Mouse (Mus musculus): ENCODE measurements around the gene Nsun2. TPM values are rescaled to one million over a fixed set of nuclear protein-coding genes. Genes with fewer than 3 reads are reported as not detected.

The Nsun2 gene
- 126 and 131 TPM in 2 replicates for polyA plus RNA-seq (2015; fragmentation: Nextera tagmentation; extraction: Ambion mirVana)

DNA sequence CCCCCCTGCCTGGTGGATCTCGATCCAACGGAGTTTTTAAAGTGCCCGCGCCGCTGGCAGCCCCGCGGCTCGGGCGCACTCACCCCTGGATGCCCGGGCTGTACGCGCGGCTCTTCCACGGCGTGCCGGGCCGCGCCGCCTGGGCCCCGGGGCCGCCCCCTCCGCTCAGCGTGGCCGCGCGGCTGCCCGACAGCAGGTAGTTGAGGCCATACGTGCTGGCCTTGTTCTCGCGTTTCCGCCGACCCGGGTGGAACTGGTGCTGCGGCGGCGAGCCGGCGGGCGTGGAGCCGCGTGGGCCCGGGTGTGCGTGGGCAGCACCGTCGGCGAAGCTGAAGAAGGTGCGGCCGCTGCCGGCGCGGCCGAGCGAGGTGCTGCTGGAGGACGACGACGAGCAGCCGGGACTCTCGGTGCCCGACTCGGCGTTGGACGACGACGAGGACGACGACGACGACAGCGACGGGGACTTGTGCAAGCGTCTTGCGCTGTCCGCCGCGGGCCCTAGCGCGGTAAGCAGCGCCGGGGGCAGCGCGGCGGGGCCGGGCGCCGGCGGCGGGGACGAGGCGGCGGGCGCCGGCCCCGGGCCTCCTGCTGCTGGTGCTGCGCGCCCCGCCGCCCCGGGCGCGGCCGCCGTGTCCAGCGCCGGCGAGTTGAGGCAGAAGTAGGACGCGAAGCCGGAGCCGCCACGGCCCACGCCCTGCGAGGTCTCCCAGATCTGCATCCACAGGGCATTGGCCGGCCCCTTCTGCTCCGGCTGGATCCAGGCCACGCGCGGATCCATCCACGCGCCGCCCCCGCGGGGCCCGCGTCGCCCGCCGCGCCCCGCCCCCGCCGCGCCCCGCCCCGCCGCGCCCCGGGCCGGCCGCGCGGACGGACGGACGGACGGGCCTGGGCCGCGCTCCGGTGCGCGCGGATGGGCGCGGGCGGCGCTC, at the start of gene Nsun2:
Nsun2 (plus strand) TSS at position 342 of the 929 bp plus-strand sequence.
- peak; percentile 43 for DNase-seq (ENCODE audit: low spot score)

DNA sequence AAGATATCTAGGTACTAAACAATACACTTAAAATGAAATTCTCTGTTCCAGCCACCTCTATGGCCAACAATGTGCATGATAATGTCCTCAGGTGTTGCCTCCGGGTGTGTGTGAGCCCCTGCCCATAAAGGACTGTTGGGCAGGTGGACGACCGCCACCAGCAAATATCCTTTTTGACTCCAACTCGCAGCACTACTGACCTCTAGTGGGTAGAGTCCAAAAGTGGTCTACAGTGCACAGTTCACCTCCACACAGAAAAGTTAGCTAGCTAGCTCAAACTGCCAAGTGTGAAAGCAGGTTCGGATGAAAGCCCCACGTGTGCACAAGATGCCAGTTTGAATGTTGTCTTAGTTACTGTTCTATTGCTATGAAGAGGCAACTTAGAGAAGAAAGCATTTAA, 48.2 kb upstream of the Nsun2 start:
- peak; percentile 10 for DNase-seq (ENCODE audit: low spot score)

DNA sequence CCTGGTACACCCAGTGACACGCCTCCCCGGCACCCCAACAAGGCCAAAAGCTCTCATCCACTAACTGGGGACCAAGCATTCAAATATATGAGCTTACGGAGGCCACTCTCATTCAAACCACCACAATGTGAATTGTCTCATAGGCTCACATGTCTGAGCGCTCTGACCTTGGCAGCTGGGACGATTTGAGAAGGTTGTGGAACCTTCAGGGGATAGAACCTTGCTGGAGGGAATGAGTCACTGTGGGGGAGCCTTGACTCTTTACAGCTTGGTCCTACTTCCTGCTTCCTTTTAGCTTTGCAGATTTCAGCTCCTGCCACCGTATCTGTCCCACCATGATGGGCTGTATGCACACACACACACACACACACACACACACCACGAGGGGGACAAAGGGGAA, 47.7 kb upstream of the Nsun2 start:
- DNase-seq (ENCODE audit: low spot score), result no peak

DNA sequence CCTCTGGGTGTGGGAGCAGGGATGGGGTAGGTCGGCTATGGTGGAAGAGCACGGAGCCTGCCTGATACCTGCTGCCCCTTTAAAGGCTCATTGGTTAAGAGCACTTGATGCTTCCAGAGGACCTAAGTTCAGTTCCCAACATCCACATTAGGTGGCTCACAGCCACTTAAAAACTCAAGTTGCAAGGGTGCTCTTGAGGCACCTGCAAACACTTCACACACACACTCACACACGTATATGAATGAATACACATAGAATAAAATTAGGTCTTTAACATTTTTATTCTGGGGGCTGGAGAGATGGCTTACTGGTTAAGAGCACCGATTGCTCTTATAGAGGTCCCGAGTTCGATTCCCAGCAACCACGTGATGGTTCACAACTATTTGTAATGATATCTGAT, 46.4 kb upstream of the Nsun2 start:
- DNase-seq (ENCODE audit: low spot score), result no peak

- no peak for DNase-seq (ENCODE audit: low spot score)
These were observed 45.8 kb upstream of the Nsun2 start for GRCm38 (mm10) chr13:69487611-69488275.

- no peak for DNase-seq (ENCODE audit: low spot score)
These were observed 44.8 kb upstream of the Nsun2 start for GRCm38 (mm10) chr13:69488565-69489255.

DNA sequence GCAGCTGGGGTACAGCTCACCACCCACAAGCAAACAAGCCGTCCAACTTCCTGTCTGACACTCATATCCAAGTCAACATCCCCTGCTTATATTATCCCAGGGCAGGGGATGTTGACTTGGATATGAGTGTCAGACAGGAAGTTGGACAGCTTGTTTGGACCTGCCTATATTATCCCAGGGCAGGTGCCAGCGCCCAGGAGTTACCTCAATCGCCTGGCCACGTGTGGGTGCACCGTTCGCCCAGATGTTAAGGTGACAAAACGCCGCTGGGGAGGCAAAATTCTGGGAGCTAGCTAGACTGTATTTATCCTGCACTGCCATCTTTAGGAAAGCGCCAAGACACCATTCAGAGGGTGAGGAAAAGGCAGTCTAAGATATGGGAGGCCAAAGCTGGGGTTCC, 43.8 kb upstream of the Nsun2 start:
- DNase-seq (ENCODE audit: low spot score), result no peak

DNA sequence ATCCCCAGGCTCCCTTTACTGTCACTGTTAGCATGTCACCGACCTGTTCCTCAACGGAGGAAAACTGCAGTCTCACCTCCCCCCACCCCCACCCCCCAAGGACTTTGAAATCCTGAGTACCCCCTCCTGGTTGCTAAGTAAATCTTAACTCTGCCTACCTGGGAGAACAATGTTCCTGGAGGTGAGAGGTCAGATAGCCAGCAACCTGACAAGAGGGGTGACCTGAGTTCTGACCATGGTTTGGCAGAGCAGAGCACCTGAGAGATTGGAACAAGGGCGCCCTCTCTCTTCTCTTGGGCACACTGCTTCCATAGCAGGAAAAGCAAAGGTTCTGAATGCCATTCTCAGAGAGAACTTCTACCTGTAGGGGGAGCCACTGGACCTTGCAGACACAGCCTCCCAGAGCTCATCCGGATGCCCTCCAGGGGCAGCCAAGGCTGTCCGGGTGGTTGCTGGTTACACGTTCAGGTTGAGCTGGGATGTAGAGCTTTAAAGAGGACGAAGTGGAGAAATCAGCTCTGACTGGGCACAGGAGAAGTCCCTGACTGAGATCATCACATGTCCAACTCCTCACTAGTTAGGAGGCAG, 40.6 kb upstream of the Nsun2 start:
- DNase-seq (ENCODE audit: low spot score), result peak; percentile 75

- no peak for DNase-seq (ENCODE audit: low spot score)
These were observed 35.3 kb upstream of the Nsun2 start for GRCm38 (mm10) chr13:69498276-69498675.

DNA sequence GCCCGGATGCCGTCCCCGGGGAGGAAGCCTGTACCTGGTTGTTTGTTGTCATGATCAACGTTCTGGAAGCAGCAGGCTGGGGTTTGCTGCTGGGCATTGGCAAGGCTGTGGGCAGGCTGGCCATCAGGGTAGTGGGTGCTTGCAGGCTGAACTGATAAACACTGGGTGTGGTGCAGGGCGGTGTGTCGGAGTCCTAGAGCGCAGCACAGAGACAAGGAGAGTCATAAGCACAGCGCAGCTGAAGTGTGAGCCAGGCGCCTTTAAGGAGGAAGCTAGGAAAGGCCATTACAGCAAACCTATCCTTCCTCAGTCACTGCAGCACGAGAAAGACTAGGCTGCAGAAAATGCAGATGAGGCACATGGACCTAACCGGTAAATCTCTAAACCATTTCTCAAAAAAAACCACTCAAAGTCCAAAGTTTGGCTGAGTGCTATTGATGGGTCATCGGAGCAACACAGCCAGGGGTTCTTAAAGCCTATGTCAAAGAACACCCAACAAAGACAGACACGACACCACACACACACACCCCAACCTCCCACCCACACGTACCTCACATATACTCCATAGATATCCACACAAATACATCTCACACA, 31.3 kb upstream of the Nsun2 start:
- DNase-seq (ENCODE audit: low spot score), result no peak

- no peak for DNase-seq (ENCODE audit: low spot score)
These were observed 30.7 kb upstream of the Nsun2 start for GRCm38 (mm10) chr13:69502863-69503262.

GRCm38 (mm10) chr13:69506341-69507086, 27.0 kb upstream of the Nsun2 start:
- DNase-seq (ENCODE audit: low spot score), result no peak

DNA sequence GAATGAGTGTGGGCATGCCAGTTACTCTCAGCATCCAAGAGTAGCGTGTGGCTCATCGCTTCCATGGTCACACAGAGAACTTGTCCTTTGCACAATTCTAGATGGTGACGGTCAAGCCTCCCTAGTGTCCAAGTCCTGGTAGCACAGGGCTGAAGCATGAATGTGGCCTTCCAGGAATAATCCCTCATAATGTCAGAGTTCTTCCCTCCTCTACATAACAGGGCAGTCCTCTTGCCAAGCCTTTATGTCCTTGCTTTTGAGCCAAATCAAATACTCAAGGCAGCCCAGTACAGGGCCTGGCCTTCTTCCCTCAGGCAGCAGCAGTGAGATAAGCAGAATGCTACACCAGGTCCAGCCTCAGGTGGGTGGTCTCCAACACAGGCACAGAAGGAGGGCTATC, 25.9 kb upstream of the Nsun2 start:
- no peak for DNase-seq (ENCODE audit: low spot score)

GRCm38 (mm10) chr13:69509391-69510244, 23.9 kb upstream of the Nsun2 start:
- DNase-seq (ENCODE audit: low spot score), result peak; percentile 36

GRCm38 (mm10) chr13:69515091-69515490, 18.5 kb upstream of the Nsun2 start:
- no peak for DNase-seq (ENCODE audit: low spot score)

- DNase-seq (ENCODE audit: low spot score), result no peak
These were observed 16.1 kb upstream of the Nsun2 start for GRCm38 (mm10) chr13:69517445-69517844.

- DNase-seq (ENCODE audit: low spot score), result no peak
These were observed 14.4 kb upstream of the Nsun2 start for GRCm38 (mm10) chr13:69519137-69519536.

GRCm38 (mm10) chr13:69522161-69522791, 11.3 kb upstream of the Nsun2 start:
- DNase-seq (ENCODE audit: low spot score), result no peak
